Mouse (Mus musculus) myocyte (in vitro differentiated cells): ENCODE data around the gene Kank3.

Experiments
- E2F4 ChIP-seq: IDR thresholded peaks from one replicate; pipeline ENCODE4 v1.6.1; 2011; ENCODE audit warnings: mild to moderate bottlenecking, control low read depth, moderate library complexity; ENCODE audit not compliant: insufficient read depth
- MYOD1 ChIP-seq, 3 experiments: IDR thresholded peaks; one replicate each; pipeline ENCODE4 v1.6.1; 2011; ENCODE audit warnings: control low read depth in 2 of 3, low read depth in 2 of 3, mild to moderate bottlenecking in 2 of 3, moderate library complexity in 1 of 3; ENCODE audit not compliant: insufficient read length in 2 of 3, control insufficient read depth in 1 of 3
- MYOG ChIP-seq, 3 experiments: IDR thresholded peaks; one replicate each; pipeline ENCODE4 v1.6.1; 2011; ENCODE audit warnings: control low read depth in 2 of 3, low read depth in 2 of 3, mild to moderate bottlenecking in 2 of 3; ENCODE audit not compliant: insufficient read length in 2 of 3, control insufficient read depth in 1 of 3, insufficient read depth in 1 of 3
- POLR2A ChIP-seq: IDR thresholded peaks from one replicate; pipeline ENCODE4 v1.6.1; 2011; ENCODE audit warnings: low read depth, mild to moderate bottlenecking, control low read depth, moderate library complexity; ENCODE audit not compliant: insufficient read length
- REST ChIP-seq: IDR thresholded peaks from one replicate; pipeline ENCODE4 v1.6.1; 2011; ENCODE audit warnings: mild to moderate bottlenecking, control low read depth, moderate library complexity; ENCODE audit not compliant: insufficient read depth, insufficient read length
- SRF ChIP-seq: IDR thresholded peaks from one replicate; pipeline ENCODE4 v1.6.1; 2011; ENCODE audit warnings: low read depth; ENCODE audit not compliant: control insufficient read depth, insufficient read length
- USF1 ChIP-seq: IDR thresholded peaks from one replicate; pipeline ENCODE4 v1.6.1; 2011; ENCODE audit warnings: low read depth, mild to moderate bottlenecking, control low read depth, moderate library complexity

- TF ChIP-seq POLR2A (no peak), SRF (no peak), E2F4 (no peak), REST (no peak), MYOD1 (IDR thresholded peaks at IDR 0.05; ENCODE audit: control insufficient read depth in 1 of 3, insufficient read length in 2 of 3, low read depth in 2 of 3) (no peak), MYOG (IDR thresholded peaks at IDR 0.05; ENCODE audit: control insufficient read depth in 1 of 3, insufficient read depth in 1 of 3, insufficient read length in 2 of 3, low read depth in 2 of 3) (no peak), USF1 (no peak)
Measured at GRCm38 (mm10) chr17:33798306-33798705, 12.0 kb upstream of the Kank3 start.
